Mouse (Mus musculus) MEL (cell line): Measurements from ENCODE around the gene Ankrd34c.

ENCODE experiments used
- CHD1 ChIP-seq: IDR thresholded peaks from 2 replicates; pipeline ENCODE4 v1.6.1; 2012; ENCODE audit warnings: low read depth, mild to moderate bottlenecking, inconsistent platforms, low read length, improper control_type of control experiment
- CTCF ChIP-seq, 3 experiments: IDR thresholded peaks in 2 of 3; conservative IDR thresholded peaks in 1 of 3; 2 replicates each; pipeline ENCODE4 v1.5.1; 2011 to 2012; ENCODE audit warnings: low read length in 3 of 3, low read depth in 2 of 3, mild to moderate bottlenecking in 2 of 3, improper control_type of control experiment in 1 of 3, inconsistent platforms in 1 of 3, mixed read lengths in 1 of 3, moderate library complexity in 1 of 3; ENCODE audit not compliant: control insufficient read depth in 1 of 3, insufficient read depth in 1 of 3, poor library complexity in 1 of 3, severe bottlenecking in 1 of 3
- EP300 ChIP-seq, 2 experiments: IDR thresholded peaks; 2 replicates each; pipeline ENCODE4 v1.6.1; 2011; ENCODE audit warnings: improper control_type of control experiment in 2 of 2, low read length in 2 of 2, low read depth in 1 of 2, mild to moderate bottlenecking in 1 of 2
- MAX ChIP-seq: IDR thresholded peaks from 2 replicates; pipeline ENCODE4 v1.6.1; 2011; ENCODE audit warnings: low read length, improper control_type of control experiment
- MYC ChIP-seq: IDR thresholded peaks from 2 replicates; pipeline ENCODE4 v1.6.1; 2011; ENCODE audit warnings: low read depth, mild to moderate bottlenecking, low read length, improper control_type of control experiment, moderate library complexity
- POLR2A ChIP-seq, 2 experiments: IDR thresholded peaks; 2 replicates each; pipeline ENCODE4 v1.6.1; 2011 to 2012; ENCODE audit warnings: low read length in 2 of 2, mild to moderate bottlenecking in 2 of 2, control low read depth in 1 of 2, improper control_type of control experiment in 1 of 2, low read depth in 1 of 2, moderate library complexity in 1 of 2; ENCODE audit not compliant: control insufficient read depth in 1 of 2, insufficient read depth in 1 of 2, poor library complexity in 1 of 2
- POLR2AphosphoS2 ChIP-seq: IDR thresholded peaks from 2 replicates; pipeline ENCODE4 v1.6.1; 2011; ENCODE audit warnings: low read length, improper control_type of control experiment
- ZC3H11A ChIP-seq: IDR thresholded peaks from 2 replicates; pipeline ENCODE4 v1.6.1; 2012; ENCODE audit warnings: low read depth, mild to moderate bottlenecking, inconsistent platforms, low read length, improper control_type of control experiment
- ZMIZ1 ChIP-seq: IDR thresholded peaks from 2 replicates; pipeline ENCODE4 v1.6.1; 2012; ENCODE audit warnings: low read depth, mild to moderate bottlenecking, inconsistent platforms, low read length, improper control_type of control experiment, moderate library complexity

DNA sequence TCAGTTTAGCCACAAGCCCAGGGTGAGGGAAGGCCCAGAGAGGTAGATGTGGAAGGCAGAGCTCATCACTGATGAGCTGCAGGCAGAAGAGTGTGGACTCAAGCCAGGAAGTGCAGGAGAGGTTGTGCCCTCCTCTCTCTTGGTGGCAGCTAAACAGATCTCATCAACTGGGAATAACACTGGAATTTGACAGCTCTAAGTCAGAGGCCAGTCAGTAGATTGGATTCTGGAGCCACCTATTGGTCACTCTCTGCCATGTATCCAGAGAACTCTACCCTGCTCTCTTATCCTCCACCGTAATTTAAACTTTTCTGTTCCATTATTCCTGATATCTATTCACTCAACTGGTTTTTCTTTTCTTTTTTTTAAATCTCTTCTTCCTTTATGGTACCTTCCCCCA lies 59.3 kb downstream of the Ankrd34c start:
- no peak for TF ChIP-seq CHD1
- no peak for TF ChIP-seq ZC3H11A
- TF ChIP-seq POLR2A (IDR thresholded peaks at IDR 0.05; ENCODE audit: control insufficient read depth in 1 of 2, insufficient read depth in 1 of 2, low read depth in 1 of 2, low read length in 2 of 2, poor library complexity in 1 of 2), result no peak
- TF ChIP-seq MAX, result no peak
- no peak for TF ChIP-seq POLR2AphosphoS2
- peak in 1 of 3 experiments; percentile 31; a peak in 3 of 6 replicates for TF ChIP-seq CTCF (IDR thresholded peaks at IDR 0.05 in 2 of 3, conservative IDR thresholded peaks at IDR 0.05 in 1 of 3; ENCODE audit: control insufficient read depth in 1 of 3, insufficient read depth in 1 of 3, low read depth in 2 of 3, low read length in 3 of 3, poor library complexity in 1 of 3, severe bottlenecking in 1 of 3)
- TF ChIP-seq MYC, result no peak
- no peak for TF ChIP-seq EP300 (IDR thresholded peaks at IDR 0.05; ENCODE audit: low read depth in 1 of 2, low read length in 2 of 2)
- TF ChIP-seq ZMIZ1, result no peak
